In the genomic region with DNA sequence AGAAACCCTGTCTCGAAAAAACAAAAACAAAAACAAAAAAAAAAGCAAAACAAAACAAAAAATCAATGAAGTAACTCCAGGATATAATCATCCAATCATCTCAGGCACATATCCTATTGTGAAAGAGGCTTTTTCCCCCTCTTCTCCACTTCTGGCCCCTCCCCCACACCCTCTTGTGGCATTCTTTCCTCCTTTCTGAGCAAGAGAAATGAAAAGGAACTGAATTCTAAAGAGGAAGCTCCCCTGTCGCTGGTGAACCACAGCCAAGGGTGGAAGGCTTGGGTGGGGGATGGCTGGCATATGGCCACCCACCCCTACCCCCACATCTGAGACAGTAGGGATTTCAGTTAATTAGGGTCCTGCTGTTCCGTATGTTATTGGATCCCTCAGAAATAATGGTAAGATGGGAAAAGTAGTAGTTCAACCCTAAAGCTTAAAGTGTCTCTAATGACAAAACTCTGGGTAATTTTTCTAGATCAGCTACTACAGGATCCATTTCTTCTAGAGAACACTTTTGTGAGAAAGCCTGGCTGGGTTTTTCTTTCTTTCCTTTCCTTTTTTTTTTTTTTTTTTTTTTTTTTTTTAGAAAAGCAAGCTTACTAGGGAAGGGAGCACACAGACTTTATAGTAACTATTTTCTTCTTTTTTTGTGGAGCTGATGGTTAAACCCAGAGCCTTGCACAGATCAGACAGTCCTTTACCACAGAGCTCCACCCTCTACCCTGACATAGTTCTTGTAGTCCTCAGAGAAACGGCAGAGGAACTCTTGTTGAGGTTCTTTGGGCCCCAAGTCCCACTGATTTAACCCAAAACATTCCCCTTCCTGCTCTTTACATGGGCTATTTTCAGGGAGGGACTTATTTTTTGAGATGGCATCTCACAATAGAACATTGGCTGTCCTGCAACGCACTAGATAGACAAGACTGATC, we compare ENCODE assay signal across 1 mouse cellular context.
A peak's percentile ranks its signal among the peaks of the same experiment; 100 is the strongest.
TF ChIP-seq lines count a peak whose summit lies in the region.

No protein-coding gene starts in this region.

TF ChIP-seq in MEL, 35 proteins besides CTCF, POLR2A, EP300 and RAD21:
- TF ChIP-seq TAL1 (IDR thresholded peaks at IDR 0.05; ENCODE audit: low read length): no peak
- TF ChIP-seq TCF12 (IDR thresholded peaks at IDR 0.05; ENCODE audit: low read depth, low read length): peak; percentile 16; the same call in 1 of the 2 replicates
- TF ChIP-seq KAT2A (conservative IDR thresholded peaks at IDR 0.05; ENCODE audit: low read depth, low read length): no peak
- TF ChIP-seq GATA1 (IDR thresholded peaks at IDR 0.05; ENCODE audit: low read depth, low read length): 0 out of 2 replicates have a peak, but pooled peaks have one; percentile 7
- TF ChIP-seq MYB (IDR thresholded peaks at IDR 0.05; ENCODE audit: low read depth, low read length): no peak
- peak; percentile 44; the same call in 1 of the 2 replicates for TF ChIP-seq JUND (IDR thresholded peaks at IDR 0.05; ENCODE audit: low read depth, low read length)
- peak; percentile 21; the same call in 1 of the 2 replicates for TF ChIP-seq MXI1 (IDR thresholded peaks at IDR 0.05; ENCODE audit: low read depth, low read length)
- TF ChIP-seq MEF2A (IDR thresholded peaks at IDR 0.05; ENCODE audit: extremely low read depth, insufficient replicate concordance, low read depth, low read length, poor library complexity, severe bottlenecking): no peak
- no peak; the same call in 1 of the 2 replicates for TF ChIP-seq CHD1 (IDR thresholded peaks at IDR 0.05; ENCODE audit: low read depth, low read length)
- no peak for TF ChIP-seq MAX (IDR thresholded peaks at IDR 0.05; ENCODE audit: low read length)
- TF ChIP-seq RCOR1 (IDR thresholded peaks at IDR 0.05; ENCODE audit: low read depth, low read length): peak; percentile 71
- peak; percentile 51; the same call in 1 of the 2 replicates for TF ChIP-seq BHLHE40 (IDR thresholded peaks at IDR 0.05; ENCODE audit: borderline replicate concordance, low read depth, low read length)
- no peak for TF ChIP-seq USF2 (IDR thresholded peaks at IDR 0.05; ENCODE audit: borderline replicate concordance in 1 of 2, insufficient read depth in 1 of 2, low read depth in 1 of 2, low read length in 2 of 2)
- TF ChIP-seq ZC3H11A (IDR thresholded peaks at IDR 0.05; ENCODE audit: low read depth, low read length): no peak
- peak; percentile 46 for TF ChIP-seq ELF1 (IDR thresholded peaks at IDR 0.05; ENCODE audit: low read depth, low read length)
- TF ChIP-seq POLR2AphosphoS2 (IDR thresholded peaks at IDR 0.05; ENCODE audit: low read length): no peak
- TF ChIP-seq POLR2AphosphoS5 (IDR thresholded peaks at IDR 0.05; ENCODE audit: borderline replicate concordance, low read depth, low read length): no peak
- TF ChIP-seq GABPA (IDR thresholded peaks at IDR 0.05; ENCODE audit: low read depth, low read length): no peak
- peak; percentile 60; the same call in 1 of the 2 replicates for TF ChIP-seq ETS1 (IDR thresholded peaks at IDR 0.05; ENCODE audit: low read depth, low read length)
- no peak for TF ChIP-seq MAFK (IDR thresholded peaks at IDR 0.05; ENCODE audit: borderline replicate concordance, low read depth, low read length)
- TF ChIP-seq NELFE (IDR thresholded peaks at IDR 0.05; ENCODE audit: low read depth, low read length): 0 out of 2 replicates have a peak, but pooled peaks have one; percentile 31
- peak; percentile 68 for TF ChIP-seq TBP (IDR thresholded peaks at IDR 0.05; ENCODE audit: low read depth, low read length)
- TF ChIP-seq NRF1 (IDR thresholded peaks at IDR 0.05; ENCODE audit: insufficient read depth, low read depth, low read length, poor library complexity, severe bottlenecking): no peak
- TF ChIP-seq USF1 (IDR thresholded peaks at IDR 0.05; ENCODE audit: low read depth, low read length): no peak
- TF ChIP-seq MAZ (IDR thresholded peaks at IDR 0.05; ENCODE audit: low read depth, low read length): peak; percentile 80
- peak; percentile 66 for TF ChIP-seq SIN3A (IDR thresholded peaks at IDR 0.05; ENCODE audit: low read length)
- TF ChIP-seq ZNF384 (IDR thresholded peaks at IDR 0.05; ENCODE audit: low read depth, low read length): peak; percentile 64
- no peak for TF ChIP-seq E2F4 (IDR thresholded peaks at IDR 0.05; ENCODE audit: borderline replicate concordance, low read depth, low read length)
- peak; percentile 27; the same call in 1 of the 2 replicates for TF ChIP-seq SMC3 (IDR thresholded peaks at IDR 0.05; ENCODE audit: low read depth, low read length)
- TF ChIP-seq ZKSCAN1 (IDR thresholded peaks at IDR 0.05; ENCODE audit: low read depth, low read length): no peak
- TF ChIP-seq MYC (IDR thresholded peaks at IDR 0.05; ENCODE audit: low read depth, low read length): peak; percentile 28; the same call in 1 of the 2 replicates
- TF ChIP-seq CHD2 (IDR thresholded peaks at IDR 0.05; ENCODE audit: low read length): peak; percentile 83
- peak; percentile 50; the same call in 1 of the 2 replicates for TF ChIP-seq HCFC1 (IDR thresholded peaks at IDR 0.05; ENCODE audit: low read depth, low read length)
- TF ChIP-seq ZMIZ1 (IDR thresholded peaks at IDR 0.05; ENCODE audit: low read depth, low read length): no peak
- no peak for TF ChIP-seq UBTF (IDR thresholded peaks at IDR 0.05; ENCODE audit: borderline replicate concordance, insufficient read depth, low read depth, low read length)
